Mouse (Mus musculus): ENCODE measurements around the gene Trappc6a.
A peak's percentile ranks its signal among the peaks of the same experiment; 100 is the strongest.

Trappc6a gene

DNA sequence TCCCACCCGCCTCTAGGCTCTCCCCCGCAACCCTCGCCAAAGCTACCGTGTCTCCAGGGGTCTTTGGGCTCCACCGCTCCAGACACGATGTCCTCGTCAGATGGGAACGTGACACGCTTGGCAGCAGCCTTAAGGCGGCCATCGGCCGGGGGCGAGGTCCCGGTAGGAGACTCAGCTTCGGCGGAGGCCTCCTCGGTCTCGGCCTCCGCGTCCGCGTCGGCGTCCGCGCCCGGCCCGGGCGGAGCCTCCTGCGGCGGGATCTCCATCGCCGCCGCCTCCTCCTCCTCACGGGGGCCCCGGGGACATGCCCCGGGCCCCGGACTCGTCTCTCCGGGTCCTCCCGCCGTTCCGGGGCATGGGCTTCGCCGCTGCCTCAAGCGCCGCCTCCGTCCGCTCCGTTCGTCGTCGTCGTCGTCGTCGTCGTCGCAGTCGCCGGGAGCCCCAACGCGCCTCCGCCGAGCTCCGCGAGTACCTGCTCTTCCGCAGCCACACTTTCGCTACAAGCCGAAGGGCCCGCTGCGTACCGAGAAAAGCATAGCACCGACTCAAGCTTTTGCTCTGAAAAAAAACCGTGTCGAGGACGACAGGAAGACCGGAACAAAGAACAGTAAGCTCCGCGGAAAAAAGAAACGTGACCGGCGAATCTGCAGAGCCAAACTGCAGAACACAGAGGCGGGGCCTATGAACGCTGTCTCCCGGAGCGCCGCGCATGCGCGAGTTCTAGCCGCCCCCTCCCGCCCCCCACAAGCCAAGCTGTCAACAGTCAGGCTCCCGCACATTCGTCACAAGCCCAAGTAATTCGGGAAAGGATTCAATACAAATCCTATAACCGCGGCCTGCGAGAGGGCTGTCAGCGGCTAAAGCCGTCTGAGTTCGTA is 53.8 kb downstream of the Trappc6a start:
- DNase-seq: peak; percentile 93

DNA sequence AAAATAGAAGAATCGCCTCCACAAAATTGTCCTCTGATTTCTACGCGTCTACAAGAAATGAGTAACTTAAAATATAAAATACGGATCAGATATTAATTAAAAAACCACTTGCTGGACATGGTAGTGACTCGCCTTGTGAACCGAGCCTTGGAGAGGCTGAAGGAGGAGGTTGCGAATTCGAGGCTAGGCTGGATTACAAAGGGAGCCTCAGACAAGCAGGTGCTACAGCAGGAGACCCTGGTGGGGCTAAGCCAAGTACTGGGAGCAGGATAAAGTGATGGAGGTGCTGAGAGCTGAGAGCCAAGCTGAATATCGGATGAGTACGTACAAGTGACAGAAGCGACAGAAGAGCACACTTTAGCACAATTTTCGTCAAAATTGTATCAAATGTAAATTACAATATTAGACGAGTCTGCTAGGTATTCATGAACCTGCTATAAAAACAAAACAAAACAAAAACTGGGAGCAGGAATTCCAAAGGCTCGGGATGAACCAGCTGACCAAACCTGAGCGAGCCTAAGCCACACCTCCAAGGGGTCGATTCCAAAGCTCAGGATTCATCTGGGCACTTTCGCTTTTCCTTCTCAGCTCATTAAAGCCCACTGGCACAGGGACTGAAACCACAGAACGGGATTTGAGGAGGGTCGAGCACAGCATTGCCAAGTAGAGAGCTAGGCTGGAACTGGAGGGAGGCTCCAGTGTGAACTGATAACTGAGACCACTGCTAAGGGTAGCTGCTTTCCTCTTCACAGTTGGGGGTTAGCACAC is 54.6 kb downstream of the Trappc6a start, which contains the start of gene Ppp1r37:
Gene Ppp1r37 (minus strand): TSS at position 434 of the 768 bp plus-strand sequence.
- peak; percentile 27 for DNase-seq

DNA sequence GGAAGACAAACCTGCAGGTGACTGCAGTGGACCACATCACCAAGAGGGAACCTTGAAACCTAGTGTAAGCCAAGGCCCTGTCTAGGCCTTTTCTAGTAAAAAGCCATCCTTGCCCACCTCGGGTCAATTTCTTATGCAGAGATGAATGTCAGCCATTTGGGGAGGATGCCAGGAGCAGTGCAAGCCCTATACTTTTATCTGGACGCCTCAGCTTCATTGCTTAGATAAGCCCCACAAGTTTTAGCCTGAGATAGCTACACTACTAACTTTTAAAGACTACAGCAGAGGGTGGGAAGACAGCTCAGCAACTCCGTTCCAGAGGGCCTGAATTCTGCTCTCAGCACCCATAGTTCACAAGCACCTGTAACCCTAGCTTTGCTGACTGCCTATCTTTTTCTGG is 55.7 kb downstream of the Trappc6a start:
- no peak for DNase-seq

DNA sequence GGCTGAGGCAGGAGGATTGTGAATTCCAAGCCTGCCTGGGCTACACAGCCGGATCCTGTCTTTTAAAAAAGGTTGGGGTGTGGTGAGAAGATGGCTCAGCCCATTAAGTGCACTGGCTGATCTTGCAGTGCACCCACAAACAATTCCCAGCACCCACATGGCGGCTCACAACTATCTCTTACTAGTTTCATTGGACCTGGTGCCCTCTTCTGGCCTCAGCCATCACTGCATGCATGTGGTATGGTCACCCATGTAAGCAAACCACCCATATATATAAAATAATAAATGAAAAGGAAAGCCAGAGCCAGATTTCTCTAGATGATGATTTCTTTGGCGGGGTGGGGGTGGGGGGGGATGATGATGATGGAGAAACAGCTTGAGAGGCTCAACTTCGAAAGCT is 56.3 kb downstream of the Trappc6a start:
- DNase-seq: peak; percentile 20
